Mouse (Mus musculus) adrenal gland, postnatal 36 days (tissue): Measurements from ENCODE around the gene Tmem217. TPM values are rescaled to one million over a fixed set of nuclear protein-coding genes. Genes with fewer than 3 reads are reported as not detected.

Experiments
- DNase-seq, 2 experiments: peaks; one replicate each; pipeline ENCODE4 v3.0.0; 2021; ENCODE audit warnings: mixed read lengths in 1 of 2
- microRNA-seq: library from miRNA; unstranded; fragments of <30 nt; microRNA quantifications from one replicate; pipeline ENCODE4 v1.2.0, GENCODE M21; 2021
- total RNA-seq, 2 experiments: library from RNA; stranded (reverse); gene quantifications; 2 replicates each; pipeline ENCODE4 v1.2.3; 2021

The Tmem217 gene
- total RNA-seq, 2 experiments from 2014 or later: not detected

- no peak for DNase-seq
Measured at GRCm38 (mm10) chr17:29488257-29488977, 63.8 kb downstream of the Tmem217 start.

- peak in 1 of 2 experiments; percentile 46 for DNase-seq
Measured at GRCm38 (mm10) chr17:29485336-29486233, 66.6 kb downstream of the Tmem217 start.

GRCm38 (mm10) chr17:29484431-29484830 lies 67.8 kb downstream of the Tmem217 start:
- no peak for DNase-seq

DNA sequence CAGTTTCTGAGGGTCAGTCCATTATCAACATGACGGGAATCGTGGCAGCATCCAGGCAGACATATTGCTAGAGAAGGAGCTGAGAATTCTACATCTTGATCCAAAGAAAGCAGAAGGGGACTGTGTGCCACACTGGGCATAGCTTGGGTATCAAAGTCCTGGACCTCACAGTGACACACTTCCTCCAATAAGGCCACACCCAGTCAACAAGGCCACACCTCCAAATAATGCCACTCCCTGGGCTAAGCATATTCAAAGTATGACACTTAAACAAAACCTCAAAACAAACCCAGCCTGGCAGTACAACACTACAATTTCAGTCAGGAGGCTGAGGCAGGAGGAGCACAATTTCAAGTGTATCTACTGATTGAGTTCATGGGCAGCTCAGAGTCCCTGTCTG lies 68.9 kb downstream of the Tmem217 start:
- no peak for DNase-seq

- DNase-seq: no peak
Measured at GRCm38 (mm10) chr17:29482632-29483031, 69.6 kb downstream of the Tmem217 start.

DNA sequence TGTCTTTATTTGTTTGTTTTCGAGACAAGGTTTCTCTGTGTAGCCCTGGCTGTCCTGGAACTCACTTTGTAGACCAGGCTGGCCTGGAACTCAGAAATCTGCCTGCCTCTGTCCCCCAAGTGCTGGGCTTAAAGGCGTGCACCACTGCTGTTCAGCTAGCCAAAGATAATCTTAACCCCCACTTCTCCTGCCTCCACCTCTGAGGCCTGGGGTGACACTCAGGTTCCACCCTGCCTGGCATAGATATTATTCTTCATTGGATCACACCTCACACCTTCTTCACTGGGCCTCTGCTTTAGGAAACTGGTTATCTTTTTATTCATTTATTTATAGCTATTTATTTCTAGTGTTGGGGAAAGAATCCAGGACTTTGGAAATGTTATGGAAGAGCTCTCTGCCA lies 71.9 kb downstream of the Tmem217 start:
- DNase-seq: no peak

DNA sequence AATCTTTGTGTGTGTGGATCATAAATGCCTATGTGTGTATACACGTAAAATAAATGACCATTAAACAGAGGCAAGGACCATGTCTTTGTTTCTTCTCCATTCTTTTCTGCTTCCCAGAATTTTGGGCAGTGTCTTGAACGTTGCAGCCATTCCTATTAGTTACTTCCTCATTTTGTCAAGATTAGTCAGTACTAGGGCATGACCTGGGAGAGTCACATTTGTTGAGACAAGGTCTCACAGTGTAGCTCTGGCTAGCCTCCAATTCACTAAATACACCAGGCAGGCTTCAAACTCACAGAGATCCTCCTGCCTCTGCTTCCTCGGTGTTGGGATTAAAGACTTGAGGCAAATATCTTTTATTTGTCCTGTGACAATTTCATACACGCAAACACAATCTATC lies 73.9 kb downstream of the Tmem217 start:
- DNase-seq: no peak

DNA sequence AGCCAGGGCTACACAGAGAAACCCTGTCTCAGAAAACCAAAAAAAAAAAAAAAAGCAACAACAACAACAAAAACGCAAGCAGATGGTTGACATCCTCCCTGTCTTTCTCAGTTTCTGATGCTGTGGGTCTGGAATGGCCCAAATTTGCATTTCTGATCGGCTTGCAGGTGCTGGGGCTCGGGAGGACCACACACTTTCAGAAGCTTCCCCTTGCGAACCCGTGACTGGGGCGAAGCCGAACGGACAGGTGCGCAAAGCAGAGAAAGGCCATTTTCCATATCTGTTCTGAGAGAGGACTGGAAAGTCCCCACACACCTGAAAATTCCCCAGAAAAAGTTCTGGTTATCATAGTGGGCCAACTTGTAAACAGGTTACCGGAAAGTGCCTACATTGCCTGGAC lies 74.8 kb downstream of the Tmem217 start:
- DNase-seq: no peak

DNA sequence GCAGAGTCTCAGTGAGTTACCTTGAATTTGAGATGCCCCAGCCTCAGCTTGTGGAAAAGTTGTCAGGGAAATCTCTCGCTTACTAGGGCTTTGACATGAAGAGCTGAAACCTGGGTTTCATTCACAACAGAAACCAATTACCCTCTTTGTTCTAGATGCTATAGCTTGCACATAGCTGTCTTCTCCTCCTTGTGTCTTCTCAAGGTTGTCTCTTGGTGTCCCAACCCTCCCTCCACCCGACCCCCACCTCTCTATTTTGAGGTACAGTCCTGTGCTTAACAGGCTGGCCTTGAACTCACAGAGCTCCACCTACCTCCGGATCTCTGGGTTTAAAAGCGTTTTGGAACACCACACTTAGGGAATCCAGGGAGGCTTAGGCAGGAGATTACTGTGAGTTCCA lies 75.7 kb downstream of the Tmem217 start:
- DNase-seq: no peak

Small RNA genes within 50 kb of the gene (microRNA-seq; reads per million reads assigned to microRNA genes)
- gene Mir7667: not detected

Other genes with a start within 250 kb of the Tmem217 start
- gene Pi16, start 234.7 kb downstream of the Tmem217 start, total RNA-seq: 10 to 100 TPM; 29.3 to 50.8 TPM
- 100 to 1,000 TPM; 249 to 251 TPM for gene Mtch1, start 204.5 kb downstream of the Tmem217 start, total RNA-seq
- gene Fgd2, start 191.5 kb downstream of the Tmem217 start, total RNA-seq: 1 to 10 TPM; 2.6 to 3.6 TPM
- gene Pim1, start 61.6 kb downstream of the Tmem217 start, total RNA-seq: 100 to 1,000 TPM; 162 to 206 TPM
- not detected for gene Gm17657, start 2.7 kb downstream of the Tmem217 start, total RNA-seq
- 10 to 100 TPM; 24.6 to 28.3 TPM for gene Tbc1d22b, start 2.6 kb downstream of the Tmem217 start, total RNA-seq
- gene Rnf8, start 62.4 kb upstream of the Tmem217 start, total RNA-seq: 10 to 100 TPM; 39.1 to 53.3 TPM
- 1 to 10 TPM; 2.6 to 2.7 TPM for gene Gm28043, start 62.5 kb upstream of the Tmem217 start, total RNA-seq
- gene Cmtr1, start 108.2 kb upstream of the Tmem217 start, total RNA-seq: 100 to 1,000 TPM in 1 of 2 experiments, 10 to 100 TPM in 1; 70.7 to 104 TPM
- gene Ccdc167, start 164.7 kb upstream of the Tmem217 start, total RNA-seq: 10 to 100 TPM in 1 of 2 experiments, 1 to 10 TPM in 1; 8.6 to 11.4 TPM